Mouse (Mus musculus) lung, postnatal 25 days (tissue): Measurements from ENCODE around the gene Kif3b.
A peak's percentile ranks its signal among the peaks of the same experiment; 100 is the strongest.

Experiments
- DNase-seq: peaks from one replicate; pipeline ENCODE4 v3.0.0; 2022; ENCODE audit warnings: low spot score

Kif3b gene

GRCm38 (mm10) chr2:153298460-153298859, 7.2 kb downstream of the Kif3b start:
- peak; percentile 18 for DNase-seq

- peak; percentile 43 for DNase-seq
Observed at GRCm38 (mm10) chr2:153298863-153299262, 7.7 kb downstream of the Kif3b start.

GRCm38 (mm10) chr2:153301123-153301522, 9.9 kb downstream of the Kif3b start:
- DNase-seq: no peak

- DNase-seq: no peak
Observed at GRCm38 (mm10) chr2:153305240-153305639, 14.0 kb downstream of the Kif3b start.

GRCm38 (mm10) chr2:153308586-153308985, 17.4 kb downstream of the Kif3b start:
- no peak for DNase-seq

- no peak for DNase-seq
Observed at GRCm38 (mm10) chr2:153309106-153309505, 17.9 kb downstream of the Kif3b start.

GRCm38 (mm10) chr2:153310228-153310627, 19.0 kb downstream of the Kif3b start:
- DNase-seq: no peak

GRCm38 (mm10) chr2:153312884-153313283, 21.7 kb downstream of the Kif3b start:
- DNase-seq: no peak

GRCm38 (mm10) chr2:153318408-153318807, 27.2 kb downstream of the Kif3b start:
- peak; percentile 42 for DNase-seq

GRCm38 (mm10) chr2:153319036-153319643, 27.9 kb downstream of the Kif3b start:
- DNase-seq: peak; percentile 44

GRCm38 (mm10) chr2:153325706-153326376, 34.6 kb downstream of the Kif3b start:
- DNase-seq: no peak

GRCm38 (mm10) chr2:153332271-153332670, 41.1 kb downstream of the Kif3b start:
- DNase-seq: no peak

- no peak for DNase-seq
Observed at GRCm38 (mm10) chr2:153332981-153333380, 41.8 kb downstream of the Kif3b start.

GRCm38 (mm10) chr2:153333822-153334232, 42.6 kb downstream of the Kif3b start:
- DNase-seq: peak; percentile 50

GRCm38 (mm10) chr2:153334281-153334680, 43.1 kb downstream of the Kif3b start:
- no peak for DNase-seq

- no peak for DNase-seq
Observed at GRCm38 (mm10) chr2:153336117-153336516, 44.9 kb downstream of the Kif3b start.

- DNase-seq: no peak
Observed at GRCm38 (mm10) chr2:153338361-153339350, 47.4 kb downstream of the Kif3b start.

GRCm38 (mm10) chr2:153342166-153342565, 51.0 kb downstream of the Kif3b start:
- no peak for DNase-seq

GRCm38 (mm10) chr2:153342602-153343001, 51.4 kb downstream of the Kif3b start:
- DNase-seq: no peak

GRCm38 (mm10) chr2:153343191-153343590, 52.0 kb downstream of the Kif3b start:
- DNase-seq: no peak

- DNase-seq: no peak
Observed at GRCm38 (mm10) chr2:153345071-153345453, 53.8 kb downstream of the Kif3b start.

- peak; percentile 99 for DNase-seq
Observed at GRCm38 (mm10) chr2:153345454-153346220, 54.4 kb downstream of the Kif3b start, which contains the start of gene Asxl1. Gene Asxl1 (plus strand): TSS chr2:153345829.
